Mouse (Mus musculus) testis, adult 2 months (tissue): ENCODE measurements around the gene Micall2.

Experiments
- CTCF ChIP-seq: fragments of 200-500 bp; IDR thresholded peaks from 2 replicates; pipeline ENCODE4 v1.5.1; 2012; ENCODE audit warnings: low read depth, mild to moderate bottlenecking, inconsistent platforms, low read length, moderate library complexity; ENCODE audit not compliant: control insufficient read depth, insufficient read depth, insufficient replicate concordance
- POLR2A ChIP-seq: fragments of 200-500 bp; IDR thresholded peaks from 2 replicates; pipeline ENCODE4 v1.6.1; 2012; ENCODE audit warnings: low read depth, mild to moderate bottlenecking, inconsistent platforms, low read length, moderate library complexity; ENCODE audit not compliant: control insufficient read depth

DNA sequence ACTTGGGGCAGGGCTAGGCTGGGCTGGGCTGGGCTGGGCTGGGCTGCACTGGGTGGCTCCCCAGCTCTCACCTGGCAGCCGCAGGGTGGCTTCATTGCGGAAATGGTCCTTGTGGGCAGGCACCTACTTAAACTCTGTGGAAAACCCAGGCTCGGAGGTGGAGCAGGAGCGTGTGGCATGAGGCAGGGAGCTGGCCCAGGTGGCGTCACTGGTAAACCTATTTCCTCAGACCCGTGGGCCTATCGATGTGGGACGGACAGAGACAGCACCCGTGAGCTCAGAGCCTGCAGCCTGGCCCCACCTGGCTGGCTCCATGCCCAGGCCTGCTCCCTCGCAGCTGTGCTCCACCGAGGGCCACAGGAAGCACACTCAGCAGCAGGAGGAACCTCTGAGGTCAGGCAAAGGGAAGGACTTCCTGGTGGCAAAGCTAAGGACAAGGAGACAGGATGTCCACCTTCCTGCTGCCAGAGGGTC, 3.5 kb downstream of the Micall2 start:
- TF ChIP-seq CTCF (no peak), POLR2A (no peak)
